Mouse (Mus musculus) hindbrain, embryonic 16.5 days (tissue): Measurements from ENCODE around the gene Tbcb. TPM values are rescaled to one million over a fixed set of nuclear protein-coding genes. Genes with fewer than 3 reads are reported as not detected.
A peak's percentile ranks its signal among the peaks of the same experiment; 100 is the strongest.
"Not testable (repeated sequence)": the region's sequence is repeated elsewhere in the genome, so short reads cannot be mapped to it uniquely, and the experiment has no call there.

ENCODE experiments used
- ATAC-seq: fragments of 200-750 bp; cut with Nextera tagmentation; 2 replicates; pipeline ENCODE4 v1.8.0; 2017; ENCODE audit warnings: moderate TSS enrichment, moderate library complexity
- H3K27ac ChIP-seq: fragments of 300-500 bp; sonication (generic); 2 replicates; pipeline ENCODE4 v1.5.1; 2014; ENCODE audit warnings: low read depth, mild to moderate bottlenecking, control low read depth, low read length, moderate library complexity
- H3K27me3 ChIP-seq: fragments of 300-500 bp; sonication (generic); replicated peaks from 2 replicates; pipeline ENCODE4 v1.6.1; 2014; ENCODE audit warnings: low read length; ENCODE audit not compliant: control insufficient read depth, insufficient read depth
- H3K36me3 ChIP-seq: fragments of 300-500 bp; sonication (generic); 2 replicates; pipeline ENCODE4 v1.6.1; 2014; ENCODE audit warnings: mild to moderate bottlenecking, low read length, moderate library complexity, mixed read lengths; ENCODE audit not compliant: control insufficient read depth, insufficient read depth
- H3K4me1 ChIP-seq: fragments of 300-500 bp; sonication (generic); 2 replicates; pipeline ENCODE4 v1.6.1; 2014; ENCODE audit warnings: low read depth, low read length; ENCODE audit not compliant: control insufficient read depth, insufficient read depth
- H3K4me2 ChIP-seq: fragments of 300-500 bp; sonication (generic); 2 replicates; pipeline ENCODE4 v1.6.1; 2014; ENCODE audit warnings: mild to moderate bottlenecking, low read length, control low read depth, moderate library complexity
- H3K4me3 ChIP-seq: fragments of 300-500 bp; sonication (generic); 2 replicates; pipeline ENCODE4 v1.5.1; 2014; ENCODE audit warnings: mild to moderate bottlenecking, low read length, control low read depth, moderate library complexity
- H3K9ac ChIP-seq: fragments of 300-500 bp; sonication (generic); 2 replicates; pipeline ENCODE4 v1.6.1; 2014; ENCODE audit warnings: low read depth, mild to moderate bottlenecking, control low read depth, low read length, moderate library complexity
- H3K9me3 ChIP-seq: fragments of 300-500 bp; sonication (generic); 2 replicates; pipeline ENCODE4 v1.6.1; 2014; ENCODE audit warnings: mild to moderate bottlenecking, low read length, moderate library complexity; ENCODE audit not compliant: control insufficient read depth
- WGBS: fragments of 180-500 bp; shearing (Covaris S2); extraction: QIAGEN DNeasy Blood & Tissue Kit; methylation state at CpG from one replicate; pipeline ENCODE4 v1.1.7; 2014; 5-methylcytosine and 5-hydroxymethylcytosine counted together
- polyA plus RNA-seq: library from polyadenylated mRNA; unstranded; fragments of >200 nt; fragmentation: Nextera tagmentation; extraction: Ambion mirVana; gene quantifications from 2 replicates; pipeline ENCODE4 v1.2.1, GENCODE M21; 2015

Gene Tbcb
- polyA plus RNA-seq, 1 experiment from 2014 or later = 500 TPM

DNA sequence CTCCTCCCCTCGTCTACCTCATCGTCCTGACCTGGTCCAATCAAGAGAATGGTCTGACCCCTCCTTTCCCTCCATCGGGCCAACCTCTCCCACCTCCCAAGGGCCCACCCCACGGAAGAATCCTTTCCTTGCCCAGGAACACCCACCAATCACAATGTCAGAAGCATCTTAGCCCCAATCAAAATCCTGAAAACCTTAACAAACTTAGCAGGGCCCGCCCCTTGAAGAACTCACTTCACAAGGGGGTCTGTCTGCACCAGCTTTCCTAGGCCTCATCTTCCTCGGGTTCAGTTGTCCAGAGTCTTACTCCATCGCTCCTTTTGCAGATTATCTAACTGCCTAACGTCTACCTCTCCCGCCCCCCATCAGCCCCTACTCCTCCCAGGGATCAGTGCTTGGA lies 39.1 kb downstream of the Tbcb start:
- peaks cover 16% of the 10 kb centered on the region for H3K4me1 ChIP-seq
- peak overlapping the region; percentile 66 for H3K4me2 ChIP-seq
- H3K9me3 ChIP-seq = no peaks in the 10 kb centered on the region
- WGBS = 24% methylated on average over 9 of the region's 9 CpGs
- peaks cover 24% of the 10 kb centered on the region for H3K36me3 ChIP-seq
- H3K27ac ChIP-seq = peak overlapping the region; percentile 89; the same call in 1 of the 2 replicates
- peak overlapping the region; percentile 92 for H3K4me3 ChIP-seq
- ATAC-seq = no peak
- peak overlapping the region; percentile 89 for H3K9ac ChIP-seq
- no peaks in the 10 kb centered on the region for H3K27me3 ChIP-seq

DNA sequence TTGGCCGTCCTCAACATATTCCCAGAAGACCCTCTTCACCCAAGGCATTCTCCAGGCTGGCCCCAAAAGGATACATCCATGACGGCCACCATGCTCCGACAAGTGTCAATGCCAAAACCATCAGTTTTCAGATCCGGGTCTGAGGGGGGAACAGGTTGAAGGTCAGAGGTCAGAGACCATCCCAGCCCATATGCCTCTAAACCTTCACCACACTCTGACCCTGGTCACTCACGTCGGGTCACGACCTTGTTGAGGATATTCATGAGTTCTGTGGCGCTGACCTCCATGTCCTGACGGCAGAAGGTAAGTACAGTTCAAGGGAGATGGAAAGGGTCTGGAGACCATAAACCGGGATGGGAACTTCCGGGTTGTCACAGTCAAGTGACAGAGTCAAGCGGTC lies 40.0 kb downstream of the Tbcb start:
- H3K9ac ChIP-seq = no peak overlapping the region
- 89% methylated on average over 12 of the region's 12 CpGs for WGBS
- H3K4me2 ChIP-seq = no peak overlapping the region
- H3K27ac ChIP-seq = no peak overlapping the region
- H3K4me3 ChIP-seq = no peak overlapping the region
- H3K4me1 ChIP-seq = peaks cover 16% of the 10 kb centered on the region
- no peaks in the 10 kb centered on the region for H3K9me3 ChIP-seq
- H3K27me3 ChIP-seq = no peaks in the 10 kb centered on the region
- H3K36me3 ChIP-seq = peaks cover 26% of the 10 kb centered on the region
- no peak for ATAC-seq

DNA sequence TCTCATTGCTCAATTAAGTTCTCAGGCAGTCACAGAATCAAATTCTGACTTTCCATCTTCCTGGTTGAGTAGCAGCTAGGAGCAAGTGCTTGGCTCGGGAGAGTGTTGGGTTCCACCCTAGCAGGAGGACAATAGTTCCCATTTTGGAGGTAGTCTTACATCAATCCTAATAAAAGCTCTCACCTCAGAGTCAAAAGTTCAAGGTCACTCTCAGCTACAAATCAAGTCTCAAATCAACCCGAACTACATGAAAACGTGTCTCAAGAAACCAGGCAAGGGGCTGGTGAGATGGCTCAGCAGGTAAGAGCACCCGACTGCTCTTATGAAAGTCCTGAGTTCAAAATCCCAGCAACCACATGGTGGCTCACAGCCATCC lies 43.0 kb downstream of the Tbcb start:
- WGBS = 84% methylated on average over 4 of the region's 4 CpGs
- Histone ChIP-seq H3K4me1 (peaks cover 13% of the 10 kb centered on the region), H3K4me3 (no peak overlapping the region), H3K27me3 (no peaks in the 10 kb centered on the region), H3K9ac (no peak overlapping the region), H3K9me3 (no peaks in the 10 kb centered on the region), H3K36me3 (peaks cover 36% of the 10 kb centered on the region), H3K27ac (no peak overlapping the region), H3K4me2 (no peak overlapping the region)
- ATAC-seq = no peak

DNA sequence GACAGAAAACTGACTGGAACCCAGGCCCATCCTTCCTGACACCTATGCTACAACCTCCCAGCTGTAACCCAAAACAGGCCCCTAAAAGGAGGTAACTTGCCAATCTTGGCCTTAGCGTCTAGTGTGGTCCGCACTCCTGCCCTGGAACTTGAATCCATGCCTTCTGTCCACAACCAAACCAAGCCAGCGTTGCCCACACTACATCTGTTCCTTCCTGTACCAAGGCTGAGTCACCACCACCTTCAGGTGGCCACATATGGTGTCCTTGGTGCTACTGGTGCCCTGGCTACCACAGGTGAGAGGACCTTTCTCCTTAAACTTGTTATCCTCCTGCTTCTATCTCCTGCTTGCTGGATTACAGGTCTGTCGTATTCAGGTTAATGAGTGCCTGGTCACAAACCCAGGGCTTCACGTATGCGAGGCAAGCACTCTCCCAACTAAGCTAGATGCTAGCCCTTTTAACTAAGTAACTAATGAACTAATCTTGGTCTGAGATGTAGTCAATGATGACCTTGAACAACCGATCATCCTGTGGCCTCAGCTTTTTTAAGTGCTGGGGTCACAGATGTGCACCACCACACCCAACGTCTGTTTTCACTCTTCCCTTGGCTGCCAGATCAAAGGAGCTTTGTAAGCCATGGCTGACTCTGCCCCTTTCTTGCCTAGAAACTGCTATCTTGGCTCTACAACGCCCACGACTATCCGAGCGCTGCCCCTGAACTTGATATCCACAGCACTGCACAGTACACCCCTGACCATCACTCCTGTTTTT lies 43.5 kb downstream of the Tbcb start:
- no peak overlapping the region for H3K4me2 ChIP-seq
- 93% methylated on average over 12 of the region's 12 CpGs for WGBS
- H3K4me3 ChIP-seq = no peak overlapping the region

DNA sequence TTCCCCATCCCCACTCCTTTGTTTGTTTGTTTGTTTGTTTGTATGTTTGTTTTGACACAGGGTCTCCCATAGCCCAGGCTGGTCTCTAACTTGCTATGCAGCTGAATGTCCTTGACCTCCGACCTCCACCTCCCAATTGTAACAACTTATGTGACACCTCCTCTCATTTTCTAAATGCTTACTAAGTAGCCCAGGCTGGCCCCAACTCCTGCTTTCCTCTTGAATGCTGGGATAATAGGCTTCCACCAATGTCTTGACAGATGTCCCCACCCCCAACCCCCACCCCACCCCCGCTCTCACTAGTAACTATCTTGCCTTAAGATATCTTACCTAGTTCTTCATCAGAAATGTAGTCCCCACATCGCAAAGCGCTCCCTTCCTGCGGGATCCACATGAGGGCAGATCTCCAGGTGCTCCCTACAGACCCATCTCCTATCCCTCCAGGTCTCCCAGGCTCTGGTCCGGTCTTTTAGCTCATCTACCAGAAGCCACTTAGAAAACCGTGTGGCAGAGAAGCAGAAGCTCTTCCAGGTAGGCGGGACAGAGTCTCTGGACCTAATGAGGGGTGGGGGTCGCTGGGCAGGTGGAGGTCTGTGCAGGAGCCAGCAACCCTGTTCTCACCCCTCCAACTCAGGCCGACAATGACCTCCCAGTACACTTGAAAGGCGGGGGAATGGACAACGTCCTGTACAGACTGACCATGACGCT lies 47.3 kb downstream of the Tbcb start:
- Histone ChIP-seq H3K27ac (no peak overlapping the region), H3K9ac (no peak overlapping the region), H3K4me3 (no peak overlapping the region), H3K36me3 (peaks cover 22% of the 10 kb centered on the region), H3K9me3 (no peaks in the 10 kb centered on the region), H3K27me3 (no peaks in the 10 kb centered on the region), H3K4me2 (no peak overlapping the region), H3K4me1 (no peaks in the 10 kb centered on the region; the same call in 1 of the 2 replicates)
- no peak for ATAC-seq
- WGBS = 71% methylated on average over 13 of the region's 13 CpGs

More for the DNA sequence above, 43.5 kb downstream of the Tbcb start:
- H3K36me3 ChIP-seq = peaks cover 36% of the 10 kb centered on the region
- no peak overlapping the region for H3K27ac ChIP-seq
- H3K9ac ChIP-seq = no peak overlapping the region
- peaks cover 12% of the 10 kb centered on the region for H3K4me1 ChIP-seq
- no peak for ATAC-seq
- no peaks in the 10 kb centered on the region for H3K27me3 ChIP-seq
- no peaks in the 10 kb centered on the region for H3K9me3 ChIP-seq

DNA sequence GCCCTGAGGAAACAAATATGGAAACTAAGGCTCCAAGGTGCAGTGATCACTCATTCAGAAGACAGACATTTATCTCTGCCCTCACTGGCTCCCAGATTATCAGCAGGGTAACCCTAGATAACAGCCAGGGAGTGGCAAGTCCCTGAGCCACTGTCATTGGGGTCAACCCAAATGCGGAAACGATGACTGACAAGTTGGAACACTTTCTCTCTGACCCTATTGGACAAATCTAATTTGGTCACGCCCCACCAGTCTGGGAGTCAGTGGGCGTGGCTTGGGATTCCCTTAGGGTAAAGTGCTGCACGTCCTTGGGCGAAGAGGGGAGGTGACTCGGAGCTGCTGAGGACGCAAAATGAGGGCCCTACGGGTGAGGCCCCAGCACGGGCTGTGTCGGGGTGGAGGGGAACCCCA lies 48.2 kb downstream of the Tbcb start, which contains the start of gene Cox7a1:
Cox7a1 (plus strand) TSS at position 266 of the 411 bp plus-strand sequence.
- H3K36me3 ChIP-seq = peaks cover 18% of the 10 kb centered on the region
- ATAC-seq = peak; percentile 25
- H3K4me2 ChIP-seq = peak within 1 kb of the TSS; percentile 40
- 0 out of 2 replicates have a peak within 1 kb of the TSS, but pooled peaks have one; percentile 6 for H3K4me3 ChIP-seq
- H3K4me1 ChIP-seq = no peaks in the 10 kb centered on the region; the same call in 1 of the 2 replicates
- no peaks in the 10 kb centered on the region for H3K9me3 ChIP-seq
- no peaks in the 10 kb centered on the region for H3K27me3 ChIP-seq
- no peak within 1 kb of the TSS for H3K27ac ChIP-seq
- WGBS = under 1% methylated on average over 11 of the region's 11 CpGs
- 0 out of 2 replicates have a peak within 1 kb of the TSS, but pooled peaks have one; percentile 15 for H3K9ac ChIP-seq

DNA sequence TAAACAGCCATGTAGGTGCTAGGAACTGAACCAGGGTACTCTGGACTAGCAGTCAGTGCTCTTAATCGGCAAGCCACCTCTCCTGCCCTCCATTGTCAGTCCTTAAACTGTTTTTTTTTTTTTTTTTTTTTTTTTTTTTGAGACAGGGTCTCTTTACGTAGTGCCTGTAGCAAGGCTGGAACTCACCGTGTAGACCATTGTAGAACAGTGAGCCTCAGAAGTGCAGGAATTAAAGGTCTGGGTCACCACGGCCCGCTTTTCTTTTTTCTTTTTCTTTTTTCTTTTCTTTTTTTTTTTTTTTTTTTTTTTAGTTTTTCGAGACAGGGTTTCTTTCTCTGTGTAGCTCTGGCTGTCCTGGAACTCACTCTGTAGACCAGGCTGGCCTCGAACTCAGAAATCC lies 48.9 kb downstream of the Tbcb start:
- WGBS = 73% methylated on average over 6 of the region's 7 CpGs
- not testable (repeated sequence) for ATAC-seq, H3K4me2 ChIP-seq, H3K9ac ChIP-seq, H3K4me3 ChIP-seq, H3K27me3 ChIP-seq, H3K9me3 ChIP-seq, H3K27ac ChIP-seq, H3K4me1 ChIP-seq
- H3K36me3 ChIP-seq = peaks cover 18% of the 10 kb centered on the region

DNA sequence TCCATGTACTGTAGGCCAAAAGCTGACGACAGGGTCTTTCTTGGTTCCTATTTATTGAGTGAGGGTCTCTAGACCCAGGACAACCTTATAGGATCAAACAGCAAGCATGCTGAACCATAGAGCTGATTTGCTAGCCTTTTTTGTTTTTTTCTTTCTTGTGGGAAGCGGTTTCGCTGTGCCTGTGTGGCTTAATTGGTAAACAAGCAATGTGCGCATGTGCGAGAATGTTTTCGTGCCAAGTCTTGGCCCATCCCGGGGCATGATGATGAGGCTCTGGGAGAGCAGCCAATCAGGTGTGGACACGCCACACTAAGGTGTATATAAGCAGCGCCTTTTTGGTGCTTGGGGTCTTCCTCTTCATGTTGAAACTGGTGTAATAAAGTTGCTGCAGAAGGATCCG lies 50.1 kb downstream of the Tbcb start:
- whole genome bisulfite sequencing = 89% methylated on average over 9 of the region's 10 CpGs
- not testable (repeated sequence) for H3K4me2 ChIP-seq, H3K27ac ChIP-seq, H3K4me1 ChIP-seq, H3K9ac ChIP-seq, H3K9me3 ChIP-seq, H3K27me3 ChIP-seq, H3K4me3 ChIP-seq
- H3K36me3 ChIP-seq = peaks cover 19% of the 10 kb centered on the region
- ATAC-seq = 0 out of 2 replicates have a peak, but pooled peaks have one; percentile 6

DNA sequence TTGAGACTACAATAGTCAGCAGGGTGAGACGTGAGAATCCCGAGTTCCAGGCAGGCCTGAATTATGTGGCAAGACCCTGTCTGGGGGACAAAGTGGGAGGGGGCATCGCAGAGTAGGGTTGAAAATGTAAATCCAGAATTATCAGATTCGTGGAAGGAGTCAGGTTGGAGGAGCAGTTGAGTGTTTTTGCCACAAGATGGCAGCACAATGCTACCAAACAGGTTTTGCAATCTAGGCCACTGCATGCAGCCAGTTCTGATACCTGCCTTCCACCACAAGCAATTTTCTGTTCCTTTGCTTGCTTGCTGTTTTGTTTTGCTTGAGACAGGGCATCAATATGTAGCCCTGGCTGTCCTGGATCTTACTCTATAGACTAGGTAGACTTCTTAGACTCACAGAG lies 50.8 kb downstream of the Tbcb start:
- peak; percentile 46 for ATAC-seq
- no peaks in the 10 kb centered on the region for H3K9me3 ChIP-seq
- H3K27ac ChIP-seq = peak overlapping the region; percentile 4; the same call in 1 of the 2 replicates
- H3K27me3 ChIP-seq = no peaks in the 10 kb centered on the region
- no peak overlapping the region for H3K4me3 ChIP-seq
- no peak overlapping the region for H3K9ac ChIP-seq
- 0% methylated on average over 4 of the region's 4 CpGs for WGBS
- H3K4me2 ChIP-seq = no peak overlapping the region
- peaks cover 15% of the 10 kb centered on the region for H3K36me3 ChIP-seq
- H3K4me1 ChIP-seq = no peaks in the 10 kb centered on the region; the same call in 1 of the 2 replicates
